In the genomic region with DNA sequence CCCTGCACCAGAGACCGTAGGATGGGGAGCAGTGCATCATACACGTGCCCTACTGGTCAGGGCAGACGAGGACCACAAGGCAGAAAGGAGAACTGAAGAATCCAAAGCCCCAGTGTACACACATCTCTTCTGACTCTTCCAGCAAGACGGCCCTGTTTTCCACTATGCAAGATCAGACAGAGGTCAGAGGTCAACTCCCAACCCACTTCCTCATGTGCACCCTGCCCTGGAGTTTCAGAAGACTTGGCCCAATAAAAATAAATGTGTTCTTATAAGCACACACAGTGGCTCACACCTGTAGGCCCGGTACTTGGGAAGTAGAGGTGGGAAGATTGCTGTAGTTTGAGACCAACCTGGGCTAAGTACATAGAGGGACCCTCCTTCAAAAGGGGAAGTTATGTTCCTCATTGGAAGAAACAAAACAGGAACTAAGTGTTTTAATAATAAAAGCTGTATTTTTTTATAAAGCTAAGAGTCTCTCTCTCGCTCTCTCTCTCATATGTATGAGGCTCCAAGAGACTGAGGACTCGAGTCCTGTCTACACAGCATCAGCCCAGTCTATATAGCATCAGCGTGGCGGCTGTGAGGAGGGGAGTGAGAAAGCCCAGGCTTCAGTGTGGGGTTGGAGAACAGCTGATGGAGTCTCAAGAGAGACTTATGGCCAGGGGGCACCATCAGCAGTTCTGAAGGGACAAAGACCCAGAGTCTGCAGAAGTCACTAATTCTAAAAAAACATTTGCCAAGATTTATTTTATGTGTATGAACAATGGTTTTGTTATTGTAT, we compare ENCODE assay signal across 9 mouse cellular contexts. TPM values are rescaled to one million over a fixed set of nuclear protein-coding genes. Genes with fewer than 3 reads are reported as not detected.
DNase-seq lines count a peak whose midpoint lies in the region; ATAC-seq and TF ChIP-seq lines count a peak whose summit lies in the region.
"Had no signal": no experiment of that assay in that cellular context is flagged by ENCODE, and none has a peak within 500 bp of the region (broad histone marks: within the 10 kb centered on the region; RNA-seq: fewer than 3 reads in every experiment).

No protein-coding gene starts in this region.

- no peaks in the 10 kb centered on the region for H3K9me3 ChIP-seq in intestine, postnatal 0 days (ENCODE audit: control insufficient read depth)

- H3K4me3 ChIP-seq in intestine, postnatal 0 days (ENCODE audit: low read depth, low read length): no peak overlapping the region

- H3K27ac ChIP-seq in intestine, postnatal 0 days (ENCODE audit: low read depth, low read length): no peak overlapping the region

- peaks cover 8% of the 10 kb centered on the region for H3K36me3 ChIP-seq in intestine, postnatal 0 days (ENCODE audit: control insufficient read depth, insufficient read depth)

- no peak overlapping the region for H3K9ac ChIP-seq in intestine, postnatal 0 days (ENCODE audit: low read depth, low read length)

- no peaks in the 10 kb centered on the region for H3K27me3 ChIP-seq in intestine, postnatal 0 days (replicated peaks; ENCODE audit: control insufficient read depth, insufficient read depth, low read length)

- peak overlapping the region; percentile 76 for H3K4me2 ChIP-seq in intestine, postnatal 0 days (replicated peaks; ENCODE audit: low read depth)

- no peak for ATAC-seq in intestine, postnatal 0 days

- DNase-seq in kidney, adult 11 months: peak; percentile 40
- no peak for DNase-seq in kidney, postnatal 10 days
- DNase-seq in MEL-GATA-1-ER (ENCODE audit: extremely low read depth, low read depth): peak; percentile 83
- DNase-seq in monocyte, adult 2 months (ENCODE audit: low read depth in 1 of 2, low spot score in 2 of 2): peak; percentile 58 to 74
- no peak for DNase-seq in urinary bladder, adult 18-20 months (ENCODE audit: low spot score in 2 of 2)
- no peak for DNase-seq in embryo, embryonic 9.5 days (ENCODE audit: extremely low spot score)
- DNase-seq in right cerebral cortex, postnatal 36 days (ENCODE audit: low spot score in 2 of 2): no peak
- DNase-seq: embryo, embryonic 11 days had no signal

- WGBS in intestine, postnatal 0 days: 76% methylated on average over 9 of the region's 9 CpGs

- no peaks in the 10 kb centered on the region for H3K4me1 ChIP-seq in intestine, postnatal 0 days (replicated peaks; ENCODE audit: control insufficient read depth, insufficient read depth, low read length)

- no peak for TF ChIP-seq CTCF in intestine, postnatal 0 days (IDR thresholded peaks at IDR 0.05; ENCODE audit: low read depth)

RNA-seq across cellular contexts. Expression of a gene that starts 1.7 kb away (rescaled TPM):
- 30.1 and 30.7 TPM in 2 replicates for polyA plus RNA-seq in intestine, postnatal 0 days (2015; fragmentation: Nextera tagmentation; extraction: Ambion mirVana)

RNA-seq across cellular contexts. Expression of a gene that starts 5.8 kb away (rescaled TPM):
- 1.4 and 1.5 TPM in 2 replicates for polyA plus RNA-seq in intestine, postnatal 0 days (2015; fragmentation: Nextera tagmentation; extraction: Ambion mirVana)

RNA-seq across cellular contexts. Expression of a gene that starts 6.3 kb away (rescaled TPM):
- 33.8 and 39.3 TPM in 2 replicates for polyA plus RNA-seq in intestine, postnatal 0 days (2015; fragmentation: Nextera tagmentation; extraction: Ambion mirVana)

RNA-seq across cellular contexts. Expression of a gene that starts 21.0 kb away (rescaled TPM):
- 7.4 and 7.8 TPM in 2 replicates for polyA plus RNA-seq in intestine, postnatal 0 days (2015; fragmentation: Nextera tagmentation; extraction: Ambion mirVana)

RNA-seq across cellular contexts. Expression of a gene that starts 43.6 kb away (rescaled TPM):
- 9.5 and 9.9 TPM in 2 replicates for polyA plus RNA-seq in intestine, postnatal 0 days (2015; fragmentation: Nextera tagmentation; extraction: Ambion mirVana)

Comparison
In these comparisons a context has a peak if more than half of its experiments do, and no peak if none do; other contexts are left out.
1. DNase-seq: peak in kidney, adult 11 months (single experiment), MEL-GATA-1-ER (single experiment) and monocyte, adult 2 months (2 of 2); none in kidney, postnatal 10 days (single experiment), urinary bladder, adult 18-20 months (0 of 2), embryo, embryonic 9.5 days (single experiment) and right cerebral cortex, postnatal 36 days (0 of 2).